Mouse (Mus musculus): ENCODE data around the gene Capn1.
A peak's percentile ranks its signal among the peaks of the same experiment; 100 is the strongest.

DNA sequence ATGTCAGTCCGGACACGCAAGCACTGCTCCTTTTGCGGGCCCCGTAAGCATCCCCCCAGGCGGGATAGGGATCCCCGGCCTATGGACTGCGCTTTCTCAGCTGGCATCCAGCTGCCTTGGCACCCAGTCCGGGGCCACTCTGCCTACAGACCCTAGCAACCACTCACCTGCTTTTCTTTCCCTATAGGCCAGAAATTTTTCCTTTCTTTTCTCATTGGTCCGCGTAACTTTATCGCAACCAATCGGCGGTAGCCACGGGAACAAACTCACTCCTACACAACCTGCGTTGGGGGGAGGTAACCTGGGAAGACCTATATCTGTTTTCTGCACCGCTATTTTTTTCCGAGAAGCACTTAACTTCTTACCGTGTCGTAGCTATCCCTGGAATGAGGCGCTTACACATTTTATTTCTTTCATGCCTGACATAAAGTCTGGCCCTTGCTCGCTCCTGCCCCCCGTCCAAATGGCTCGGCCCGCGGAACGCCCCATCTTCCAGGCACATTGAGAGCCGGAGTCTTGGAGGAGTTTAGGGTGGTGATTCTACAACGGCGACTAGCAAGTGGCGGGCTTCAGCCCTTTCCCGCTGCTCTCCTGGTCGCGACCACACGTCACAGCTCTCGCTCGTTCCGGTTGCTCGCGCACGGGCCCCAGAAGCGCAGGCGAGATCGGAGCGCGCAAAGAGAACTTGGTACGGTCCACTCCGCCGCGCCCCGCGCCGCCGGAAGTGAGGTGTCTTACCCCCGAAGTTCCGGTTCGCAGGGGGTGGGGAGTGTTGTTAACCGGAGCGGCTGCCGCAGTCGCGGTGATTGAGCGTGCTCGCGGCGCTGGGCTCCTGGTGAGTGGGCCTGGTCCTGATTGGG lies 30.8 kb upstream of the Capn1 start, which contains the start of gene Syvn1:
- TF ChIP-seq POLR2A (IDR thresholded peaks at IDR 0.05; ENCODE audit: insufficient read length, low read depth) (peak; percentile 93), CEBPB (IDR thresholded peaks at IDR 0.05; ENCODE audit: insufficient read depth, poor library complexity, severe bottlenecking) (no peak), USF1 (IDR thresholded peaks at IDR 0.05; ENCODE audit: low read depth) (no peak), E2F4 (IDR thresholded peaks at IDR 0.05; ENCODE audit: insufficient read depth) (peak; percentile 3), TCF3 (IDR thresholded peaks at IDR 0.05; ENCODE audit: insufficient read length, low read depth) (no peak), TCF12 (IDR thresholded peaks at IDR 0.05; ENCODE audit: insufficient read depth, poor library complexity, severe bottlenecking) (no peak), MAX (IDR thresholded peaks at IDR 0.05; ENCODE audit: low read depth) (no peak)

All from myocyte (in vitro differentiated cells).